Mouse (Mus musculus) cerebellum, adult 9-10 months (tissue): ENCODE results near the gene Gsta2.
"Not testable (repeated sequence)": the region's sequence is repeated elsewhere in the genome, so short reads cannot be mapped to it uniquely, and the experiment has no call there.

Source experiments
- DNase-seq: peaks from one replicate; pipeline ENCODE4 v3.0.0; 2022

The Gsta2 gene

GRCm38 (mm10) chr9:78364701-78365100 lies 9.1 kb upstream of the Gsta2 start:
- DNase-seq, result no peak

- DNase-seq, result no peak
Measured at GRCm38 (mm10) chr9:78363374-78363773, 7.8 kb upstream of the Gsta2 start.

- DNase-seq, result no peak
Measured at GRCm38 (mm10) chr9:78360484-78360872, 4.9 kb upstream of the Gsta2 start.

- no peak for DNase-seq
Measured at GRCm38 (mm10) chr9:78359750-78360483, 4.3 kb upstream of the Gsta2 start.

- peak; percentile 28 for DNase-seq
Measured at GRCm38 (mm10) chr9:78358053-78358452, 2.5 kb upstream of the Gsta2 start.

- no peak for DNase-seq
Measured at GRCm38 (mm10) chr9:78354665-78355578, 666 bp downstream of the Gsta2 start.

- no peak for DNase-seq
Measured at GRCm38 (mm10) chr9:78351504-78352220, 3.9 kb downstream of the Gsta2 start.

GRCm38 (mm10) chr9:78350007-78350406 lies 5.6 kb downstream of the Gsta2 start:
- DNase-seq, result not testable (repeated sequence)

- DNase-seq, result not testable (repeated sequence)
Measured at GRCm38 (mm10) chr9:78349141-78349540, 6.4 kb downstream of the Gsta2 start.

GRCm38 (mm10) chr9:78348206-78349004 lies 7.2 kb downstream of the Gsta2 start:
- not testable (repeated sequence) for DNase-seq

- DNase-seq, result no peak
Measured at GRCm38 (mm10) chr9:78347004-78347403, 8.6 kb downstream of the Gsta2 start.

- DNase-seq, result not testable (repeated sequence)
Measured at GRCm38 (mm10) chr9:78345235-78345634, 10.4 kb downstream of the Gsta2 start.

- not testable (repeated sequence) for DNase-seq
Measured at GRCm38 (mm10) chr9:78343055-78343454, 12.5 kb downstream of the Gsta2 start.

GRCm38 (mm10) chr9:78342494-78342893 lies 13.1 kb downstream of the Gsta2 start:
- not testable (repeated sequence) for DNase-seq

GRCm38 (mm10) chr9:78340324-78340723 lies 15.3 kb downstream of the Gsta2 start:
- DNase-seq, result peak; percentile 5

GRCm38 (mm10) chr9:78337050-78337449 lies 18.5 kb downstream of the Gsta2 start:
- not testable (repeated sequence) for DNase-seq

- not testable (repeated sequence) for DNase-seq
Measured at GRCm38 (mm10) chr9:78327289-78327688, 28.3 kb downstream of the Gsta2 start, which contains the start of gene Omt2b. TSS of gene Omt2b (plus strand) at chr9:78327589.

- no peak for DNase-seq
Measured at GRCm38 (mm10) chr9:78319499-78319898, 36.1 kb downstream of the Gsta2 start.

- no peak for DNase-seq
Measured at GRCm38 (mm10) chr9:78314696-78315095, 40.9 kb downstream of the Gsta2 start, which contains the start of gene Omt2a. TSS of gene Omt2a (minus strand) at chr9:78314796.

- DNase-seq, result not testable (repeated sequence)
Measured at GRCm38 (mm10) chr9:78308122-78308521, 47.5 kb downstream of the Gsta2 start.

- not testable (repeated sequence) for DNase-seq
Measured at GRCm38 (mm10) chr9:78299143-78299542, 56.4 kb downstream of the Gsta2 start.

- no peak for DNase-seq
Measured at GRCm38 (mm10) chr9:78298232-78298631, 57.4 kb downstream of the Gsta2 start.
